23 mouse cellular contexts compared by ENCODE assay signal in genomic region chr10:127181566-127181965, GRCm38 (mm10). TPM values are rescaled to one million over a fixed set of nuclear protein-coding genes. Genes with fewer than 3 reads are reported as not detected.
A peak's percentile ranks its signal among the peaks of the same experiment; 100 is the strongest.
DNase-seq lines count a peak whose midpoint lies in the region; ATAC-seq and TF ChIP-seq lines count a peak whose summit lies in the region.
"Had no signal": no experiment of that assay in that cellular context is flagged by ENCODE, and none has a peak within 500 bp of the region (broad histone marks: within the 10 kb centered on the region; RNA-seq: fewer than 3 reads in every experiment).

No protein-coding gene starts in this region.

- no peak for ATAC-seq in heart, embryonic 11.5 days (replicated peaks; ENCODE audit: insufficient number of reproducible peaks, low FRiP score, low TSS enrichment)
- ATAC-seq in heart, embryonic 14.5 days (ENCODE audit: insufficient number of reproducible peaks, insufficient read depth, low FRiP score, low read depth), result 0 out of 2 replicates have a peak, but pooled peaks have one; percentile 26
- ATAC-seq: liver, embryonic 12.5 days; liver, postnatal 0 days; lung, postnatal 0 days; midbrain, embryonic 13.5 days had no signal

- H3K27me3 ChIP-seq in heart, embryonic 11.5 days (ENCODE audit: control insufficient read depth, insufficient read depth, low read length), result peaks cover 57% of the 10 kb centered on the region
- peaks cover 83% of the 10 kb centered on the region for H3K27me3 ChIP-seq in heart, embryonic 14.5 days (ENCODE audit: control insufficient read depth, insufficient read depth, low read length)

- 60% methylated on average over 6 of the region's 6 CpGs for WGBS in heart, embryonic 11.5 days (ENCODE audit: insufficient replicate concordance)
- WGBS in heart, embryonic 14.5 days, result 62% methylated on average over 6 of the region's 6 CpGs

- H3K9ac ChIP-seq in heart, embryonic 11.5 days (ENCODE audit: low read depth, low read length), result no peak overlapping the region
- H3K9ac ChIP-seq in heart, embryonic 14.5 days (ENCODE audit: low read length), result 0 out of 2 replicates have a peak overlapping the region, but pooled peaks have one; percentile 21
- H3K9ac ChIP-seq: forebrain, embryonic 12.5 days; hindbrain, embryonic 14.5 days; limb, embryonic 12.5 days; liver, embryonic 12.5 days; liver, postnatal 0 days; midbrain, embryonic 13.5 days; neural tube, embryonic 13.5 days had no signal

- H3K4me3 ChIP-seq in gastrocnemius, adult 2 months, result peak overlapping the region; percentile 73
- H3K4me3 ChIP-seq in heart, embryonic 11.5 days (ENCODE audit: low read depth, low read length), result no peak overlapping the region
- peak overlapping the region; percentile 66 for H3K4me3 ChIP-seq in brown adipose tissue, adult 24 weeks (ENCODE audit: insufficient read depth, low read depth, low read length)
- H3K4me3 ChIP-seq in heart, embryonic 14.5 days (ENCODE audit: control insufficient read depth in 1 of 2, insufficient read depth in 1 of 2, low read depth in 1 of 2, low read length in 2 of 2), result peak overlapping the region in 1 of 2 experiments; percentile 13; a peak in 1 of 4 replicates
- H3K4me3 ChIP-seq: forebrain, embryonic 12.5 days; left cerebral cortex, adult 2 months; limb, embryonic 12.5 days; liver, embryonic 12.5 days; midbrain, embryonic 13.5 days; neural tube, embryonic 13.5 days had no signal

- H3K9me3 ChIP-seq in heart, embryonic 11.5 days (replicated peaks; ENCODE audit: control insufficient read depth, low read length), result no peaks in the 10 kb centered on the region
- H3K9me3 ChIP-seq in heart, embryonic 14.5 days (ENCODE audit: control insufficient read depth, low read length), result no peaks in the 10 kb centered on the region
- H3K9me3 ChIP-seq: forebrain, embryonic 12.5 days; limb, embryonic 12.5 days; liver, embryonic 12.5 days; midbrain, embryonic 13.5 days; neural tube, embryonic 13.5 days had no signal

- 0 out of 2 replicates have a peak, but pooled peaks cover 5% of the 10 kb centered on the region for H3K36me3 ChIP-seq in heart, embryonic 11.5 days (ENCODE audit: control insufficient read depth, insufficient read depth, low read length)
- peaks cover 12% of the 10 kb centered on the region; the same call in 1 of the 2 replicates for H3K36me3 ChIP-seq in heart, embryonic 14.5 days (ENCODE audit: control insufficient read depth, insufficient read depth, low read length)

- peak overlapping the region; percentile 78 for H3K27ac ChIP-seq in gastrocnemius, adult 2 months
- H3K27ac ChIP-seq in heart, embryonic 11.5 days (ENCODE audit: low read depth, low read length), result no peak overlapping the region
- peak overlapping the region; percentile 93 for H3K27ac ChIP-seq in brown adipose tissue, adult 24 weeks (replicated peaks; ENCODE audit: low read depth, low read length)
- no peak overlapping the region for H3K27ac ChIP-seq in heart, embryonic 14.5 days (replicated peaks in 1 of 2; ENCODE audit: control insufficient read depth in 1 of 2, insufficient read depth in 1 of 2, low read depth in 2 of 2, low read length in 2 of 2)
- H3K27ac ChIP-seq: forebrain, embryonic 12.5 days; hindbrain, embryonic 14.5 days; left cerebral cortex, adult 2 months; limb, embryonic 12.5 days; liver, embryonic 12.5 days; macrophage; midbrain, embryonic 13.5 days; neural tube, embryonic 13.5 days had no signal

- no peak overlapping the region for H3K4me2 ChIP-seq in heart, embryonic 11.5 days
- peak overlapping the region; percentile 37; the same call in 1 of the 2 replicates for H3K4me2 ChIP-seq in heart, embryonic 14.5 days (ENCODE audit: low read length)
- H3K4me2 ChIP-seq: forebrain, embryonic 12.5 days; hindbrain, embryonic 14.5 days; limb, embryonic 12.5 days; midbrain, embryonic 13.5 days; neural tube, embryonic 13.5 days had no signal

- no peak for DNase-seq in gastrocnemius, adult 2 months
- no peak for DNase-seq in gastrocnemius, adult 18-20 months (ENCODE audit: low spot score)
- peak; percentile 50 for DNase-seq in heart, adult 8-10 months (ENCODE audit: low spot score)
- no peak for DNase-seq in urinary bladder, postnatal 10 days (ENCODE audit: low spot score)
- DNase-seq in ovary, adult 18-20 months (ENCODE audit: low spot score), result no peak
- DNase-seq: adrenal gland, postnatal 10 days; cerebellum, adult 11 months; cerebellum, postnatal 10 days; kidney, adult 11 months; kidney, postnatal 14 days; liver, postnatal 0 days had no signal

- no peak for TF ChIP-seq CTCF in gastrocnemius, adult 2 months (IDR thresholded peaks at IDR 0.05)

- intact Hi-C loops in gastrocnemius, adult 2 months (cut with DNase I), result no loop called here

- H3K4me1 ChIP-seq in heart, embryonic 11.5 days (ENCODE audit: control insufficient read depth, insufficient read depth, low read length), result peaks cover 25% of the 10 kb centered on the region
- peaks cover 5% of the 10 kb centered on the region; the same call in 1 of the 2 replicates for H3K4me1 ChIP-seq in brown adipose tissue, adult 24 weeks (ENCODE audit: control insufficient read depth, insufficient read depth, insufficient read length, low read length)
- peaks cover 6 to 9% of the 10 kb centered on the region in 2 experiments; a peak in 3 of 4 replicates for H3K4me1 ChIP-seq in heart, embryonic 14.5 days (ENCODE audit: control insufficient read depth in 2 of 2, insufficient read depth in 2 of 2, low read length in 2 of 2)

RNA-seq across cellular contexts. Expression of gene Slc26a10, which starts 1.1 kb away (rescaled TPM):
- 1 to 10 TPM; 4.1 to 5.4 TPM for total RNA-seq in gastrocnemius, adult 2 months (2021)
- 1 to 10 TPM; 1.6 to 2.9 TPM for total RNA-seq in gastrocnemius, adult 18-20 months (2021)
- total RNA-seq in heart, adult 8-10 months (2022), result 10 to 100 TPM; 13.0 to 24.6 (median 15.5) TPM
- polyA plus RNA-seq in heart, embryonic 11.5 days (2014; fragmentation: Nextera tagmentation; extraction: Ambion mirVana), result 8.4 and 11.8 TPM in 2 replicates
- 1.0 and 4.8 TPM in 2 replicates for polyA plus RNA-seq in brown adipose tissue, adult 24 weeks (2012; ENCODE audit: insufficient read depth, insufficient read length, missing spikeins)
- 17.4 and 19.3 TPM in 2 replicates for polyA plus RNA-seq in heart, embryonic 14.5 days (2014; fragmentation: Nextera tagmentation; extraction: Ambion mirVana)

RNA-seq across cellular contexts. Expression of gene Arhgef25, which starts 8.3 kb away (rescaled TPM):
- total RNA-seq in gastrocnemius, adult 2 months (2021), result 1 to 10 TPM; 8.5 to 8.8 TPM
- total RNA-seq in gastrocnemius, adult 18-20 months (2021), result 1 to 10 TPM; 7.4 to 9.5 TPM
- 10 to 100 TPM in 3 of 4 experiments, 1 to 10 TPM in 1; 8.1 to 13.4 (median 10.8) TPM for total RNA-seq in heart, adult 8-10 months (2022)
- 17.9 and 18.0 TPM in 2 replicates for polyA plus RNA-seq in heart, embryonic 11.5 days (2014; fragmentation: Nextera tagmentation; extraction: Ambion mirVana)
- polyA plus RNA-seq in brown adipose tissue, adult 24 weeks (2012; ENCODE audit: insufficient read depth, insufficient read length, missing spikeins), result 2.0 and 4.0 TPM in 2 replicates
- polyA plus RNA-seq in heart, embryonic 14.5 days (2014; fragmentation: Nextera tagmentation; extraction: Ambion mirVana), result 18.2 and 22.8 TPM in 2 replicates
- polyA plus RNA-seq: macrophage had no signal

RNA-seq across cellular contexts. Expression of gene Dtx3, which starts 14.0 kb away (rescaled TPM):
- total RNA-seq in gastrocnemius, adult 2 months (2021), result 10 to 100 TPM; 20.8 to 25.6 TPM
- total RNA-seq in gastrocnemius, adult 18-20 months (2021), result 10 to 100 TPM; 20.0 to 27.3 TPM
- 10 to 100 TPM; 18.1 to 29.6 (median 24.2) TPM for total RNA-seq in heart, adult 8-10 months (2022)
- polyA plus RNA-seq in heart, embryonic 11.5 days (2014; fragmentation: Nextera tagmentation; extraction: Ambion mirVana), result 82.3 and 83.0 TPM in 2 replicates
- polyA plus RNA-seq in brown adipose tissue, adult 24 weeks (2012; ENCODE audit: insufficient read depth, insufficient read length, missing spikeins), result 5.0 and 5.8 TPM in 2 replicates
- polyA plus RNA-seq in heart, embryonic 14.5 days (2014; fragmentation: Nextera tagmentation; extraction: Ambion mirVana), result 73.3 and 75.7 TPM in 2 replicates

RNA-seq across cellular contexts. Expression of gene B4galnt1, which starts 16.5 kb away (rescaled TPM):
- total RNA-seq in gastrocnemius, adult 2 months (2021), result under 1 TPM; 0.66 to 0.89 TPM
- total RNA-seq in gastrocnemius, adult 18-20 months (2021), result under 1 TPM; 0.39 to 0.93 TPM
- total RNA-seq in heart, adult 8-10 months (2022), result 1 to 10 TPM; 1.2 to 3.2 (median 1.5) TPM
- polyA plus RNA-seq in heart, embryonic 11.5 days (2014; fragmentation: Nextera tagmentation; extraction: Ambion mirVana), result 1.6 and 1.8 TPM in 2 replicates
- polyA plus RNA-seq in brown adipose tissue, adult 24 weeks (2012; ENCODE audit: insufficient read depth, insufficient read length, missing spikeins), result 0.95 and 1.8 TPM in 2 replicates
- polyA plus RNA-seq in heart, embryonic 14.5 days (2014; fragmentation: Nextera tagmentation; extraction: Ambion mirVana), result 1.5 and 2.0 TPM in 2 replicates

RNA-seq across cellular contexts. Expression of gene Pip4k2c, which starts 29.8 kb away (rescaled TPM):
- total RNA-seq in gastrocnemius, adult 2 months (2021), result 1 to 10 TPM; 7.6 to 7.9 TPM
- total RNA-seq in gastrocnemius, adult 18-20 months (2021), result 1 to 10 TPM; 7.4 to 8.2 TPM
- total RNA-seq in heart, adult 8-10 months (2022), result 10 to 100 TPM; 32.4 to 38.3 (median 35.3) TPM
- 20.8 and 21.5 TPM in 2 replicates for polyA plus RNA-seq in heart, embryonic 11.5 days (2014; fragmentation: Nextera tagmentation; extraction: Ambion mirVana)
- 15.4 and 18.5 TPM in 2 replicates for polyA plus RNA-seq in brown adipose tissue, adult 24 weeks (2012; ENCODE audit: insufficient read depth, insufficient read length, missing spikeins)
- 17.6 and 22.8 TPM in 2 replicates for polyA plus RNA-seq in heart, embryonic 14.5 days (2014; fragmentation: Nextera tagmentation; extraction: Ambion mirVana)

Comparison
In these comparisons a context has a peak if more than half of its experiments do, and no peak if none do; other contexts are left out.
1. H3K27ac ChIP-seq: peak in gastrocnemius, adult 2 months (single experiment) and brown adipose tissue, adult 24 weeks (single experiment); none in heart, embryonic 11.5 days (single experiment) and heart, embryonic 14.5 days (0 of 2).